Mouse (Mus musculus): ENCODE results near the gene Gm16223.

Gm16223 gene

DNA sequence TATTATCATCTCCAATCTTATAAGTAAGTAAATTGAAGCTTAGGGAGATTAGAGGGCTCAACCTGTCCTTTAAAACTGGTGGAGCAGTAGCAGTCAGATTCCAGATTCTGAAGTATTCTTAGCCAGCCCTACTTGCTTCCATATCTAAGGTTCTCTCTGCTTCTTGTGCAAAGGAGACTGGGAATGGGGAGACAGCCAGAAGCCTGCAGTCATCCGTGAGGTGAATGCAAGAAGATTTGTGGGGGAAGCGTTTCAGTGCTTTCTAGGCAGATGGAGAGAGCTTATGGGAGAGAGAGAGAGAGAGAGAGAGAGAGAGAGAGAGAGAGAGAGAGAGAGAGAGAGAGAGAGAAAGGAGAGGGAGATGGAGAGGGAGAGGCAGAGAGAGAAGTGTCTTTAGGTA lies 160.9 kb downstream of the Gm16223 start:
- peak; percentile 25 for DNase-seq

DNA sequence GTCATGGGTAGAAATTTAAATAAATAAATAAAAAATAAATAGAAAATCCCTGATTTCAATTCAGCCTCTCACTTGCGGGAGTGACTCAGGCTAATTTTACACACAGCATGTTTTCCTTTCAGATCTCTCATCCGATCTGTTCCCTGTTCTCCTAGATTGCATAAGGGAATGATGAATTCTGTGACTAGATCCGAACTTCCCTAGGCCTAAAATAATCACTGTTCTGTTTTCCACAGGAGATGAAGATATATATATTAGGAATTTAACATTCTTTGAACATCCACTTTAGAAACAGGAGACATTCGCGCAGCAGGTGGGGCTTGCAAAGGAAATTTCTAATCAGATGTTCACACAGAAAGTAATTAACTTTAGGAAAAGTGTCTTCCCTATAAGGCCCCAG lies 171.5 kb downstream of the Gm16223 start:
- no peak for DNase-seq

DNA sequence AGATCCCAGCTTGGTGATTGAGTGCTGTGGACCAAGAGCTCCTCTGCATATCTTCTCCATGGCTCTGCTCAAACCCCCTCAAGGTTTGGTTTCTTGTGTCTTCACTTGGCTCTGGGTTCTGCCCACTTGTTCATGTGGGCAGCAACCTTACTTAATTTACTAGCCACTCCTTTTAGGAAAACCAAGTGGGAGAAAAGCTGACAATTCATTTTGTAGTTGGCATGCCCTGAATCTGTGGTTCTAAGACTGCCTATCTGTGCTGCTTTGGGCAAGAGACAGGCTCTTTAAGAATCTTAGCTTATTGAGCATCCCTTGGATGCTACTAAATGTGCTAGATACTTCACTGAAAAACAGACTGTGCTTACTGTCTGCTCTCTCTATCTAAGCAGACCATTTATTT lies 172.0 kb downstream of the Gm16223 start:
- no peak for DNase-seq

DNA sequence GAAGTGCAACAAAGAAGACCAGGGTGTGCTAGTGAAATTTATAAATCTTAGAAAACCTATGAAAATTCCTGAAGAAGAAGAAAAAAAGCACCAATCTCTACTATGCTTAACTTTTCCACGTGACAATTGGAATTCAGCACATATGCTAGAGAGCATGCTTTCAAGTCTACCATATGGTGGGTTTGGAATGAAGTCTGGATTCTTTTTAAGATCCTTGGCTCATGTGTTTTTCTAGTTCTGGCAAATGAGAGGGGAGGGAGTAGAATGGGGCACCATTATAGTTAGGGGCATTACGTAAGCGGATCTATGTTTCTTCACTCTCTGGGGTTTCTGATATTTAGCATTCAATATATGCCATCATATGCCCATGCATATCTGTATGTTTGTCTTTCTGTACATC lies 182.6 kb downstream of the Gm16223 start:
- no peak for DNase-seq
